Mouse (Mus musculus): Measurements from ENCODE around the gene Soat2.

The Soat2 gene

GRCm38 (mm10) chr15:102150301-102151135 is at the start of gene Soat2:
Gene Soat2 (plus strand): TSS chr15:102150526.
- DNase-seq (ENCODE audit: inconsistent age in 2 of 2, low spot score in 1 of 2), result peak in 1 of 2 experiments; percentile 69

- peak in 1 of 2 experiments; percentile 40 for DNase-seq (ENCODE audit: inconsistent age in 2 of 2, low spot score in 1 of 2)
These were observed 49.2 kb upstream of the Soat2 start for GRCm38 (mm10) chr15:102100996-102101671.

- DNase-seq (ENCODE audit: inconsistent age in 2 of 2, low spot score in 1 of 2), result peak; percentile 73 to 87
These were observed 48.4 kb upstream of the Soat2 start for GRCm38 (mm10) chr15:102101672-102102541.

GRCm38 (mm10) chr15:102102548-102103121 is 47.7 kb upstream of the Soat2 start:
- DNase-seq (ENCODE audit: inconsistent age in 2 of 2, low spot score in 1 of 2), result peak; percentile 72 to 85

- DNase-seq (ENCODE audit: inconsistent age in 2 of 2, low spot score in 1 of 2), result peak in 1 of 2 experiments; percentile 45
These were observed 46.9 kb upstream of the Soat2 start for GRCm38 (mm10) chr15:102103371-102103946.

GRCm38 (mm10) chr15:102103947-102104555 is 46.3 kb upstream of the Soat2 start:
- peak; percentile 83 to 93 for DNase-seq (ENCODE audit: inconsistent age in 2 of 2, low spot score in 1 of 2)

- DNase-seq (ENCODE audit: inconsistent age in 2 of 2, low spot score in 1 of 2), result peak; percentile 81 to 90
These were observed 45.0 kb upstream of the Soat2 start for GRCm38 (mm10) chr15:102105360-102105759.

- DNase-seq (ENCODE audit: inconsistent age in 2 of 2, low spot score in 1 of 2), result peak; percentile 47 to 70
These were observed 44.3 kb upstream of the Soat2 start for GRCm38 (mm10) chr15:102105764-102106730.

- peak; percentile 51 to 71 for DNase-seq (ENCODE audit: inconsistent age in 2 of 2, low spot score in 1 of 2)
These were observed 43.4 kb upstream of the Soat2 start for GRCm38 (mm10) chr15:102106754-102107456.

- DNase-seq (ENCODE audit: inconsistent age in 2 of 2, low spot score in 1 of 2), result peak; percentile 65 to 88
These were observed 42.4 kb upstream of the Soat2 start for GRCm38 (mm10) chr15:102107689-102108573.

GRCm38 (mm10) chr15:102108651-102109525 is 41.4 kb upstream of the Soat2 start:
- DNase-seq (ENCODE audit: inconsistent age in 2 of 2, low spot score in 1 of 2), result peak; percentile 79 to 92

- DNase-seq (ENCODE audit: inconsistent age in 2 of 2, low spot score in 1 of 2), result peak in 1 of 2 experiments; percentile 40
These were observed 40.1 kb upstream of the Soat2 start for GRCm38 (mm10) chr15:102110271-102110670.

- DNase-seq (ENCODE audit: inconsistent age in 2 of 2, low spot score in 1 of 2), result no peak
These were observed 39.4 kb upstream of the Soat2 start for GRCm38 (mm10) chr15:102110701-102111494.

GRCm38 (mm10) chr15:102111495-102111829 is 38.9 kb upstream of the Soat2 start:
- DNase-seq (ENCODE audit: inconsistent age in 2 of 2, low spot score in 1 of 2), result peak; percentile 31 to 54

- no peak for DNase-seq (ENCODE audit: inconsistent age in 2 of 2, low spot score in 1 of 2)
These were observed 38.1 kb upstream of the Soat2 start for GRCm38 (mm10) chr15:102112181-102112580.

Measured in adrenal gland, adult (tissue).